ENCODE assay signal across 8 mouse cellular contexts in genomic region chr8:111299363-111299820, GRCm38 (mm10). TPM values are rescaled to one million over a fixed set of nuclear protein-coding genes. Genes with fewer than 3 reads are reported as not detected.
A peak's percentile ranks its signal among the peaks of the same experiment; 100 is the strongest.
DNase-seq lines count a peak whose midpoint lies in the region; TF ChIP-seq lines count a peak whose summit lies in the region.

No protein-coding gene starts in this region.

- no peak for TF ChIP-seq POLR2A in heart, adult 2 months (IDR thresholded peaks at IDR 0.05; ENCODE audit: insufficient read depth, low read depth, low read length)
- no peak for TF ChIP-seq POLR2A in liver, adult 2 months (IDR thresholded peaks at IDR 0.05; ENCODE audit: extremely low read depth, insufficient read depth, low read length)

- 0 out of 2 replicates have a peak, but pooled peaks cover 2% of the 10 kb centered on the region for H3K79me2 ChIP-seq in heart, adult 2 months (replicated peaks; ENCODE audit: control insufficient read depth, insufficient read depth, low read length)
- peaks cover 3% of the 10 kb centered on the region; the same call in 1 of the 2 replicates for H3K79me2 ChIP-seq in liver, adult 2 months (ENCODE audit: control insufficient read depth, insufficient read depth, low read length)

- intact Hi-C loops in heart, adult 2 months (cut with DNase I): loop anchor here (2.0 kb wide), 1 partner anchor 41 kb away; the partner anchor contains the start of gene Glg1

- DNase-seq in right cerebral cortex, adult 18-20 months: peak; percentile 7
- DNase-seq in right cerebral cortex, postnatal 36 days (ENCODE audit: low spot score in 2 of 2): no peak
- peak; percentile 75 for DNase-seq in embryo, embryonic 9.5 days (ENCODE audit: extremely low spot score)
- peak; percentile 69 to 77 for DNase-seq in heart, adult 2 months
- DNase-seq in kidney, adult 8-10 months: peak; percentile 39 to 55
- DNase-seq in liver, adult 2 months (ENCODE audit: extremely low read depth, low read depth, low spot score): peak; percentile 33
- DNase-seq in monocyte, adult 2 months (ENCODE audit: low read depth in 1 of 2, low spot score in 2 of 2): peak; percentile 29 to 69
- peak; percentile 78 to 91 for DNase-seq in spleen, postnatal 4 days (ENCODE audit: low spot score in 2 of 2)

- peak overlapping the region; percentile 93 for H3K27ac ChIP-seq in heart, adult 2 months
- H3K27ac ChIP-seq in liver, adult 2 months (replicated peaks; ENCODE audit: insufficient read depth, low read depth, low read length): peak overlapping the region; percentile 67

- H3K4me3 ChIP-seq in heart, adult 2 months: peak overlapping the region; percentile 86
- peak overlapping the region; percentile 93 for H3K4me3 ChIP-seq in liver, adult 2 months (ENCODE audit: insufficient read depth, low read depth, low read length)

- no peaks in the 10 kb centered on the region for H3K4me1 ChIP-seq in heart, adult 2 months (ENCODE audit: control insufficient read depth, insufficient read depth, low read length)
- H3K4me1 ChIP-seq in liver, adult 2 months (ENCODE audit: control insufficient read depth, insufficient read depth, low read length): no peaks in the 10 kb centered on the region

- H3K36me3 ChIP-seq in heart, adult 2 months (ENCODE audit: control insufficient read depth, insufficient read depth, low read length): peaks cover 16% of the 10 kb centered on the region
- peaks cover 12% of the 10 kb centered on the region; the same call in 1 of the 2 replicates for H3K36me3 ChIP-seq in liver, adult 2 months (ENCODE audit: control insufficient read depth, insufficient read depth, low read length)

- peak overlapping the region; percentile 94 for H3K9ac ChIP-seq in heart, adult 2 months (ENCODE audit: low read depth, low read length)
- peak overlapping the region; percentile 93 for H3K9ac ChIP-seq in liver, adult 2 months (ENCODE audit: low read depth, low read length)

- H3K27me3 ChIP-seq in heart, adult 2 months (ENCODE audit: control insufficient read depth, insufficient read depth, low read length): no peaks in the 10 kb centered on the region
- no peaks in the 10 kb centered on the region for H3K27me3 ChIP-seq in liver, adult 2 months (ENCODE audit: control insufficient read depth, insufficient read depth, low read length)

- WGBS in heart, adult 2 months: under 1% methylated on average over 28 of the region's 28 CpGs
- under 1% methylated on average over 28 of the region's 28 CpGs for WGBS in liver, adult 2 months

- no peak for TF ChIP-seq CTCF in heart, adult 2 months (IDR thresholded peaks at IDR 0.05)
- no peak for TF ChIP-seq CTCF in liver, adult 2 months (IDR thresholded peaks at IDR 0.05; ENCODE audit: low read depth, low read length)

- TF ChIP-seq EP300 in heart, adult 2 months (IDR thresholded peaks at IDR 0.05; ENCODE audit: insufficient read depth, low read depth, low read length): no peak

RNA-seq across cellular contexts. Expression of gene Rfwd3, which starts 0.6 kb away (rescaled TPM):
- 10 to 100 TPM; 14.2 to 19.0 TPM for total RNA-seq in heart, adult 2 months (2021)
- polyA plus RNA-seq in heart, adult 2 months (2012; rRNA removed): 9.4 and 18.2 TPM in 2 replicates
- total RNA-seq in liver, adult 2 months (2014; rRNA removed): 12.2 and 14.0 TPM in 2 replicates
- polyA plus RNA-seq in liver, adult 2 months (2012; rRNA removed): 4.9 and 6.3 TPM in 2 replicates

RNA-seq across cellular contexts. Expression of gene Mlkl, which starts 38.6 kb away (rescaled TPM):
- 1 to 10 TPM; 2.8 TPM for total RNA-seq in heart, adult 2 months (2021)
- 1.1 and 3.3 TPM in 2 replicates for polyA plus RNA-seq in heart, adult 2 months (2012; rRNA removed)
- 6.0 and 6.4 TPM in 2 replicates for total RNA-seq in liver, adult 2 months (2014; rRNA removed)
- 1.1 and 2.5 TPM in 2 replicates for polyA plus RNA-seq in liver, adult 2 months (2012; rRNA removed)

RNA-seq across cellular contexts. Expression of gene Glg1, which starts 40.4 kb away (rescaled TPM):
- 10 to 100 TPM; 85.0 to 98.0 TPM for total RNA-seq in heart, adult 2 months (2021)
- polyA plus RNA-seq in heart, adult 2 months (2012; rRNA removed): 40.1 and 69.1 TPM in 2 replicates
- 13.5 and 18.1 TPM in 2 replicates for total RNA-seq in liver, adult 2 months (2014; rRNA removed)
- 10.1 and 12.0 TPM in 2 replicates for polyA plus RNA-seq in liver, adult 2 months (2012; rRNA removed)

Comparison
In these comparisons a context has a peak if more than half of its experiments do, and no peak if none do; other contexts are left out.
1. DNase-seq: peak in right cerebral cortex, adult 18-20 months (single experiment), embryo, embryonic 9.5 days (single experiment), heart, adult 2 months (2 of 2), kidney, adult 8-10 months (2 of 2), liver, adult 2 months (single experiment), monocyte, adult 2 months (2 of 2) and spleen, postnatal 4 days (2 of 2); none in right cerebral cortex, postnatal 36 days (0 of 2).